Mouse (Mus musculus): ENCODE results near the gene Wnt7a. TPM values are rescaled to one million over a fixed set of nuclear protein-coding genes. Genes with fewer than 3 reads are reported as not detected.

The Wnt7a gene
- polyA plus RNA-seq, 1 experiment from 2014 or later = not detected

DNA sequence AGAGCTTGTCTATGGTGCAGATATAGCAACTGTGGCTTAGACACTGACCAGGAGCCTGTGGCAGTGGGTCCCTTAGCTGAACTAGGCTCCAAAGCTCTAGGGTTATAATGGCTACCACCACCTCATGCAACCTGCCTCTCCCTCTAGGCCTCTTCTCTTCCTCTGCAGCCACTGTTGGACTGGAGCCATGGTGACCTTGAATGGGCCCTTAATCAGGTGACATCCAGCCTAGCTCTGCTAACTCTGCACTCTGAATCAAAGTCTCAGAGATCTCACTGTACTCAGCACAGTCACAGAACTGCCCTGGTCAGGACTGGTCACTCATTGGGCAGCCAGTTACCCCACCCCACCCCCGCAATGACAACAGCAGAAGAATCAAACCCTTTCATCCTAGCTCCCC lies 44.4 kb downstream of the Wnt7a start:
- Histone ChIP-seq H3K4me2 (ENCODE audit: low read length) (no peak overlapping the region), H3K27ac (replicated peaks in 1 of 2; ENCODE audit: control insufficient read depth in 1 of 2, insufficient read depth in 1 of 2, low read depth in 2 of 2, low read length in 2 of 2) (no peak overlapping the region), H3K36me3 (ENCODE audit: control insufficient read depth, insufficient read depth, low read length) (no peaks in the 10 kb centered on the region), H3K4me1 (ENCODE audit: control insufficient read depth in 2 of 2, insufficient read depth in 2 of 2, low read length in 2 of 2) (0 out of 4 replicates have a peak, but pooled peaks cover 0 to 4% of the 10 kb centered on the region in 2 experiments), H3K4me3 (ENCODE audit: control insufficient read depth in 1 of 2, insufficient read depth in 1 of 2, low read depth in 1 of 2, low read length in 2 of 2) (no peak overlapping the region), H3K9me3 (ENCODE audit: control insufficient read depth, low read length) (no peaks in the 10 kb centered on the region), H3K9ac (ENCODE audit: low read length) (no peak overlapping the region), H3K27me3 (ENCODE audit: control insufficient read depth, insufficient read depth, low read length) (peaks cover 24% of the 10 kb centered on the region)
- 78% methylated on average over 1 of the region's 1 CpGs for WGBS
- ATAC-seq (ENCODE audit: insufficient number of reproducible peaks, insufficient read depth, low FRiP score, low read depth) = no peak

DNA sequence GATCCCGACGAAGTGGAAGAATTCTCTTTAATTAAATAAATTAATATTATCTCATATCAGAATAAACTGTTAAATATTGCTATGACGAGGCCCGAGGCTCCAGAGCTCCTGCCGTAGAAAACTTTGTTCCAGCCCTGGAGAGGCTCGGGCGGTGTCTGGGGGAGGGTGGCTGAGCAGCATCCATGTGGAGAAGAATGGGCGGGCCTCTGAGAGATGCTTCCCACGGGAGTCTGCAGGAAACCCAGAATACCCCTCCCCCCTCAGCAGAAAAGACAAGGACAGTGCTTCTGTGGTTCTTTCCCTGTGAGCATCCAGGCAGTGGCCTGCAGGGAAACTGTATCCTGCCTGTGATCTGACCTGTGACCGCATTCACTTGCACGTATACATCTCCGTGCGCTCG lies 45.7 kb downstream of the Wnt7a start:
- H3K36me3 ChIP-seq (ENCODE audit: control insufficient read depth, insufficient read depth, low read length) = no peaks in the 10 kb centered on the region

DNA sequence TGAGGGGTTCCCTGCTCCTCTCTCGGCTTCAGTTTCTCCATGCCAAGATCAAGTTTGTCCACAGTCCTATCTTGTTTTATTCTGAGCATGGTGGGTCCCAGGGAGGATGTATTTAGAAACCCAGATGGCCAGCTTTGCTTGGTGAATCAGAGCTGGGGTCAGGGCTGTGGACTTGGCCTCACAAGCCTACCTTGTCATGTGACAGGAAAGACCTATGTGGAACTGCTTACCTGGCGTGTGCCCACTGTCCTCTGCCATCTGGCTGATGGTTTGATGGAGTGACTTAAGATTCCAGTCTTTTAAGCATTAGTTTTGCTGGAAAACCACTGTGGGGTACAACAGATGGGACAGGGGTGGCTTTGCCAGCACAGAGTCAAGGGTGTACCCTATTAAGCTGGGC lies 48.4 kb downstream of the Wnt7a start:
- peaks cover 9% of the 10 kb centered on the region for H3K27me3 ChIP-seq (ENCODE audit: control insufficient read depth, insufficient read depth, low read length)
- H3K36me3 ChIP-seq (ENCODE audit: control insufficient read depth, insufficient read depth, low read length) = no peaks in the 10 kb centered on the region
- H3K27ac ChIP-seq (replicated peaks in 1 of 2; ENCODE audit: control insufficient read depth in 1 of 2, insufficient read depth in 1 of 2, low read depth in 2 of 2, low read length in 2 of 2) = no peak overlapping the region
- no peak overlapping the region for H3K4me2 ChIP-seq (ENCODE audit: low read length)
- no peak overlapping the region for H3K9ac ChIP-seq (ENCODE audit: low read length)
- H3K4me3 ChIP-seq (ENCODE audit: control insufficient read depth in 1 of 2, insufficient read depth in 1 of 2, low read depth in 1 of 2, low read length in 2 of 2) = no peak overlapping the region
- ATAC-seq (ENCODE audit: insufficient number of reproducible peaks, insufficient read depth, low FRiP score, low read depth) = no peak
- no peaks in the 10 kb centered on the region for H3K9me3 ChIP-seq (ENCODE audit: control insufficient read depth, low read length)
- WGBS = 72% methylated on average over 2 of the region's 2 CpGs
- H3K4me1 ChIP-seq (ENCODE audit: control insufficient read depth in 2 of 2, insufficient read depth in 2 of 2, low read length in 2 of 2) = 0 out of 4 replicates have a peak, but pooled peaks cover 0 to 4% of the 10 kb centered on the region in 2 experiments

More for the DNA sequence above, 45.7 kb downstream of the Wnt7a start:
- Histone ChIP-seq H3K9me3 (ENCODE audit: control insufficient read depth, low read length) (no peaks in the 10 kb centered on the region), H3K9ac (ENCODE audit: low read length) (no peak overlapping the region), H3K4me2 (ENCODE audit: low read length) (no peak overlapping the region), H3K4me3 (ENCODE audit: control insufficient read depth in 1 of 2, insufficient read depth in 1 of 2, low read depth in 1 of 2, low read length in 2 of 2) (no peak overlapping the region), H3K4me1 (ENCODE audit: control insufficient read depth in 2 of 2, insufficient read depth in 2 of 2, low read length in 2 of 2) (0 out of 4 replicates have a peak, but pooled peaks cover 0 to 4% of the 10 kb centered on the region in 2 experiments), H3K27ac (replicated peaks in 1 of 2; ENCODE audit: control insufficient read depth in 1 of 2, insufficient read depth in 1 of 2, low read depth in 2 of 2, low read length in 2 of 2) (no peak overlapping the region), H3K27me3 (ENCODE audit: control insufficient read depth, insufficient read depth, low read length) (peaks cover 22% of the 10 kb centered on the region)
- ATAC-seq (ENCODE audit: insufficient number of reproducible peaks, insufficient read depth, low FRiP score, low read depth) = no peak
- 70% methylated on average over 14 of the region's 14 CpGs for WGBS

DNA sequence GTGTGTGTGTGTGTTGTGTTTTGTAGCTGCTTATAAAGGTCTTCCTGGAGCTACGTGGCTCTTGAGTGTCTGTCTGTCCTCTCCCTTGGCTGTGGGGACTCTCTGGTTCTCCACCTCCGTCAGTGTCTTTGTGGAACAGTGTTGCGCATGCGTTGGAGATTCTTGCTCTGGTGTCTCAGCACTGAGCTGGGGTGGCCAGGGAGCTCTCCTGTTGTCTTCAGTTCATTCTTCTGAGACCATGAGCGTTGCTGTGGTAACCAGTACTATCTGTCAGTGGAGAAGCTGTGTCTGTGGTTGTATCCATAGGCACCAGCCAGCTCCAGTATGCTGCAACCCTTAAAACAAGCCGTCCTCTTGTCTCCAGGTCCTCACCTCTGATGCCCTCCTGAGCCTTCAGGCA lies 50.2 kb downstream of the Wnt7a start:
- no peak overlapping the region for H3K9ac ChIP-seq (ENCODE audit: low read length)
- H3K4me2 ChIP-seq (ENCODE audit: low read length) = no peak overlapping the region
- ATAC-seq (ENCODE audit: insufficient number of reproducible peaks, insufficient read depth, low FRiP score, low read depth) = no peak
- no peak overlapping the region for H3K27ac ChIP-seq (replicated peaks in 1 of 2; ENCODE audit: control insufficient read depth in 1 of 2, insufficient read depth in 1 of 2, low read depth in 2 of 2, low read length in 2 of 2)
- WGBS = 79% methylated on average over 6 of the region's 6 CpGs
- H3K27me3 ChIP-seq (ENCODE audit: control insufficient read depth, insufficient read depth, low read length) = peaks cover 10% of the 10 kb centered on the region
- no peak overlapping the region for H3K4me3 ChIP-seq (ENCODE audit: control insufficient read depth in 1 of 2, insufficient read depth in 1 of 2, low read depth in 1 of 2, low read length in 2 of 2)
- no peaks in the 10 kb centered on the region for H3K4me1 ChIP-seq (ENCODE audit: control insufficient read depth in 2 of 2, insufficient read depth in 2 of 2, low read length in 2 of 2)
- H3K36me3 ChIP-seq (ENCODE audit: control insufficient read depth, insufficient read depth, low read length) = no peaks in the 10 kb centered on the region
- H3K9me3 ChIP-seq (ENCODE audit: control insufficient read depth, low read length) = no peaks in the 10 kb centered on the region

- 78% methylated on average over 4 of the region's 4 CpGs for WGBS
- no peak for ATAC-seq (ENCODE audit: insufficient number of reproducible peaks, insufficient read depth, low FRiP score, low read depth)
- peaks cover 14% of the 10 kb centered on the region for H3K27me3 ChIP-seq (ENCODE audit: control insufficient read depth, insufficient read depth, low read length)
These were observed 50.8 kb downstream of the Wnt7a start for GRCm38 (mm10) chr6:91360371-91360690.

GRCm38 (mm10) chr6:91359672-91360370 lies 51.3 kb downstream of the Wnt7a start:
- no peak for ATAC-seq (ENCODE audit: insufficient number of reproducible peaks, insufficient read depth, low FRiP score, low read depth)
- Histone ChIP-seq H3K27me3 (ENCODE audit: control insufficient read depth, insufficient read depth, low read length) (peaks cover 14% of the 10 kb centered on the region), H3K9ac (ENCODE audit: low read length) (no peak overlapping the region), H3K4me2 (ENCODE audit: low read length) (no peak overlapping the region), H3K27ac (replicated peaks in 1 of 2; ENCODE audit: control insufficient read depth in 1 of 2, insufficient read depth in 1 of 2, low read depth in 2 of 2, low read length in 2 of 2) (no peak overlapping the region), H3K9me3 (ENCODE audit: control insufficient read depth, low read length) (no peaks in the 10 kb centered on the region), H3K36me3 (ENCODE audit: control insufficient read depth, insufficient read depth, low read length) (no peaks in the 10 kb centered on the region), H3K4me3 (ENCODE audit: control insufficient read depth in 1 of 2, insufficient read depth in 1 of 2, low read depth in 1 of 2, low read length in 2 of 2) (no peak overlapping the region), H3K4me1 (ENCODE audit: control insufficient read depth in 2 of 2, insufficient read depth in 2 of 2, low read length in 2 of 2) (no peaks in the 10 kb centered on the region)
- 71% methylated on average over 7 of the region's 7 CpGs for WGBS

More at GRCm38 (mm10) chr6:91360371-91360690, 50.8 kb downstream of the Wnt7a start:
- Histone ChIP-seq H3K4me2 (ENCODE audit: low read length) (no peak overlapping the region), H3K36me3 (ENCODE audit: control insufficient read depth, insufficient read depth, low read length) (no peaks in the 10 kb centered on the region), H3K4me1 (ENCODE audit: control insufficient read depth in 2 of 2, insufficient read depth in 2 of 2, low read length in 2 of 2) (no peaks in the 10 kb centered on the region), H3K27ac (replicated peaks in 1 of 2; ENCODE audit: control insufficient read depth in 1 of 2, insufficient read depth in 1 of 2, low read depth in 2 of 2, low read length in 2 of 2) (no peak overlapping the region), H3K9me3 (ENCODE audit: control insufficient read depth, low read length) (no peaks in the 10 kb centered on the region), H3K4me3 (ENCODE audit: control insufficient read depth in 1 of 2, insufficient read depth in 1 of 2, low read depth in 1 of 2, low read length in 2 of 2) (no peak overlapping the region), H3K9ac (ENCODE audit: low read length) (no peak overlapping the region)

- Histone ChIP-seq H3K4me3 (ENCODE audit: control insufficient read depth in 1 of 2, insufficient read depth in 1 of 2, low read depth in 1 of 2, low read length in 2 of 2) (no peak overlapping the region), H3K9me3 (ENCODE audit: control insufficient read depth, low read length) (no peaks in the 10 kb centered on the region), H3K27me3 (ENCODE audit: control insufficient read depth, insufficient read depth, low read length) (peaks cover 14% of the 10 kb centered on the region), H3K27ac (replicated peaks in 1 of 2; ENCODE audit: control insufficient read depth in 1 of 2, insufficient read depth in 1 of 2, low read depth in 2 of 2, low read length in 2 of 2) (no peak overlapping the region), H3K4me2 (ENCODE audit: low read length) (no peak overlapping the region), H3K4me1 (ENCODE audit: control insufficient read depth in 2 of 2, insufficient read depth in 2 of 2, low read length in 2 of 2) (no peaks in the 10 kb centered on the region), H3K36me3 (ENCODE audit: control insufficient read depth, insufficient read depth, low read length) (no peaks in the 10 kb centered on the region), H3K9ac (ENCODE audit: low read length) (no peak overlapping the region)
- ATAC-seq (ENCODE audit: insufficient number of reproducible peaks, insufficient read depth, low FRiP score, low read depth) = no peak
- WGBS = 64% methylated on average over 6 of the region's 6 CpGs
These were observed 52.1 kb downstream of the Wnt7a start for GRCm38 (mm10) chr6:91358866-91359656.
